In the genomic region with DNA sequence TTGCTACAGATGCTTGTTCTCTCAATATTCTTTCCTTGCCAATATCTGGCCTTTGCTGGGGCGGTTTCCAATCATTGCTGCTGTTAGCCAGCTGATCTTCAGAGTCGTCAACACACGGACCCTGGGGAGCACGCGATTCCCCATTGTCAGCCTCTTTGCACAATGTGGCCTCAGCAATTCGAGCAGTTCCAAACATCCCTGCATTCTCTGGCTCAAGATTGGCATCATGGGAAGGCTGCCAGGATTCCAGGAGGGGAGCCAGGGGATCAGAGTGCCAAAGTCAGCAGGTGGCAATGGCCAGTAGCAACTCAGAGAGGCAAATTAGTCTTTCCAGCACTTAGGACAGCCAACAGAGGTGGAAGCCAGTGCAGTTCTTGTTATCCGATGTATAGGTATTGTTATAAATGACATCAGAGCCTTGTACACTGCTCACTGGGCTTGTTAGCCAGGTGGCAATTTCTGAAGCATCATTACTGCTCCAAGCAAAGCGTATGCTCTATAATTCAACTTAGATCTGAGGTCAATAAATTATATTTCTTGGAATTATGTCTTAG, we compare ENCODE assay signal across 10 mouse cellular contexts.
DNase-seq lines count a peak whose midpoint lies in the region; ATAC-seq and TF ChIP-seq lines count a peak whose summit lies in the region.
"Had no signal": no experiment of that assay in that cellular context is flagged by ENCODE, and none has a peak within 500 bp of the region (broad histone marks: within the 10 kb centered on the region; RNA-seq: fewer than 3 reads in every experiment).

No protein-coding gene starts in this region.

- ATAC-seq in kidney, embryonic 14.5 days (ENCODE audit: low FRiP score, low TSS enrichment): no peak
- ATAC-seq in hindbrain, postnatal 0 days: peak; percentile 55; the same call in 1 of the 2 replicates

- WGBS in kidney, embryonic 14.5 days: 80% methylated on average over 8 of the region's 8 CpGs
- 22% methylated on average over 8 of the region's 8 CpGs for WGBS in hindbrain, postnatal 0 days

- no peaks in the 10 kb centered on the region for H3K27me3 ChIP-seq in kidney, embryonic 14.5 days (ENCODE audit: control insufficient read depth, insufficient read depth, low read length)
- no peaks in the 10 kb centered on the region for H3K27me3 ChIP-seq in hindbrain, postnatal 0 days (ENCODE audit: insufficient read depth, low read length)
- H3K27me3 ChIP-seq: embryonic facial prominence, embryonic 12.5 days had no signal

- no peaks in the 10 kb centered on the region for H3K9me3 ChIP-seq in kidney, embryonic 14.5 days (ENCODE audit: control insufficient read depth, low read length)
- no peaks in the 10 kb centered on the region for H3K9me3 ChIP-seq in hindbrain, postnatal 0 days (ENCODE audit: low read length)
- H3K9me3 ChIP-seq: embryonic facial prominence, embryonic 12.5 days had no signal

- TF ChIP-seq CTCF in hindbrain, postnatal 0 days (IDR thresholded peaks at IDR 0.05; ENCODE audit: low read depth): no peak

- H3K4me2 ChIP-seq in kidney, embryonic 14.5 days (replicated peaks; ENCODE audit: low read depth, low read length): no peak overlapping the region
- no peak overlapping the region for H3K4me2 ChIP-seq in hindbrain, postnatal 0 days (ENCODE audit: low read depth, low read length)
- H3K4me2 ChIP-seq: embryonic facial prominence, embryonic 12.5 days had no signal

- H3K9ac ChIP-seq in kidney, embryonic 14.5 days (ENCODE audit: low read depth, low read length): no peak overlapping the region
- H3K9ac ChIP-seq in hindbrain, postnatal 0 days (replicated peaks; ENCODE audit: low read length): no peak overlapping the region
- H3K9ac ChIP-seq: embryonic facial prominence, embryonic 12.5 days had no signal

- no peak overlapping the region for H3K4me3 ChIP-seq in kidney, embryonic 14.5 days (ENCODE audit: low read length)
- no peak overlapping the region for H3K4me3 ChIP-seq in hindbrain, postnatal 0 days (ENCODE audit: low read length)
- H3K4me3 ChIP-seq: embryonic facial prominence, embryonic 12.5 days had no signal

- DNase-seq in kidney, adult 11 months: peak; percentile 25
- DNase-seq in adrenal gland, adult 8-10 months: peak; percentile 8
- peak; percentile 83 to 88 for DNase-seq in cerebellum, postnatal 14 days
- peak; percentile 70 for DNase-seq in hindbrain, postnatal 0 days (ENCODE audit: low spot score)
- peak; percentile 89 for DNase-seq in skeletal muscle tissue, adult 2 months (ENCODE audit: low read depth, low spot score)
- no peak for DNase-seq in right cerebral cortex, adult 2 months (ENCODE audit: low spot score in 2 of 2)
- DNase-seq in thymus, postnatal 36 days: no peak

- H3K36me3 ChIP-seq in kidney, embryonic 14.5 days (ENCODE audit: control insufficient read depth, insufficient read depth, low read length): no peaks in the 10 kb centered on the region
- H3K36me3 ChIP-seq in hindbrain, postnatal 0 days (ENCODE audit: insufficient read depth, low read length): no peaks in the 10 kb centered on the region
- H3K36me3 ChIP-seq: embryonic facial prominence, embryonic 12.5 days; G1E had no signal

- no peak overlapping the region for H3K27ac ChIP-seq in kidney, embryonic 14.5 days (ENCODE audit: low read depth, low read length)
- H3K27ac ChIP-seq in hindbrain, postnatal 0 days: no peak overlapping the region
- H3K27ac ChIP-seq: embryonic facial prominence, embryonic 12.5 days had no signal

- no peaks in the 10 kb centered on the region for H3K4me1 ChIP-seq in kidney, embryonic 14.5 days (ENCODE audit: control insufficient read depth, insufficient read depth, low read length)
- H3K4me1 ChIP-seq in hindbrain, postnatal 0 days (ENCODE audit: insufficient read depth, low read length): no peaks in the 10 kb centered on the region
- H3K4me1 ChIP-seq: embryonic facial prominence, embryonic 12.5 days had no signal

Comparison
In these comparisons a context has a peak if more than half of its experiments do, and no peak if none do; other contexts are left out.
1. DNase-seq: peak in kidney, adult 11 months (single experiment), adrenal gland, adult 8-10 months (single experiment), cerebellum, postnatal 14 days (2 of 2), hindbrain, postnatal 0 days (single experiment) and skeletal muscle tissue, adult 2 months (single experiment); none in right cerebral cortex, adult 2 months (0 of 2) and thymus, postnatal 36 days (0 of 2).